Mouse (Mus musculus): ENCODE measurements around the gene Olfr99.

DNA sequence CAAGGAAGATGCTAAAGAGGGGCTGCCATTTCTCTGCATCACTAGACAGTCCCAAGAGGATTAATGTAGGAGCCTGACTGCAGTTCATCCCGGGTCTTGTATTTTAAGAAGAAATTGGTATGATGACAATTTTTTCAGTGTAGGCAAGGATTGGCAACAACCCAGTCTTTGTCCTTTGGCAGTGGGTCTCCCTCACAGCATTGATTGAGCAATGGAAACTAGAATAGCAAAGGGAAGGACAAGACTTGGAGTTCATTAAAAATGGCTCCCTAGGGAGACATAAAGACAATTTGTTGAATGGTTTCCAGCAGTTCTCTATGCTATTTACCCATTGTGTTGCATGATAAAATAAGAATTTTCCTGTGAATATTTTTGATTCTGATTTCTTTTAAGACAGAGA, 2.9 kb downstream of the Olfr99 start:
- no peak for TF ChIP-seq POLR2A (IDR thresholded peaks at IDR 0.05; ENCODE audit: control insufficient read depth, low read depth, low read length)
- no peak for TF ChIP-seq CTCF (IDR thresholded peaks at IDR 0.05; ENCODE audit: control insufficient read depth, insufficient read depth, insufficient replicate concordance, low read depth, low read length)

All from testis, adult 2 months (tissue).